11 mouse cellular contexts compared by ENCODE assay signal in genomic region chr10:40961365-40961764, GRCm38 (mm10).
DNase-seq lines count a peak whose midpoint lies in the region.
"Had no signal": no experiment of that assay in that cellular context is flagged by ENCODE, and none has a peak within 500 bp of the region (broad histone marks: within the 10 kb centered on the region; RNA-seq: fewer than 3 reads in every experiment).

No protein-coding gene starts in this region.

- intact Hi-C loops in heart, postnatal 36 days (cut with DNase I) = no loop called here

- peak; percentile 16 for DNase-seq in heart, adult 11 months
- DNase-seq in heart, postnatal 36 days = no peak
- DNase-seq in lung, postnatal 10 days = peak; percentile 29
- DNase-seq in lung, postnatal 25 days (ENCODE audit: low spot score) = no peak
- peak; percentile 9 for DNase-seq in c-Kit-positive CD71-positive TER-119-positive erythroid progenitor cells, embryonic 14.5 days (ENCODE audit: low spot score)
- peak; percentile 60 for DNase-seq in mesoderm, embryonic 11.5 days (ENCODE audit: low read depth, low spot score)
- no peak for DNase-seq in right cerebral cortex, postnatal 36 days (ENCODE audit: low spot score in 2 of 2)
- no peak for DNase-seq in urinary bladder, postnatal 36 days (ENCODE audit: low spot score in 2 of 2)
- DNase-seq: cerebellum, postnatal 10 days; gastrocnemius, postnatal 36 days; right cerebral cortex, adult 18-20 months had no signal

Comparison
In these comparisons a context has a peak if more than half of its experiments do, and no peak if none do; other contexts are left out.
1. DNase-seq: peak in heart, adult 11 months (single experiment), lung, postnatal 10 days (single experiment), c-Kit-positive CD71-positive TER-119-positive erythroid progenitor cells, embryonic 14.5 days (single experiment) and mesoderm, embryonic 11.5 days (single experiment); none in heart, postnatal 36 days (0 of 2), lung, postnatal 25 days (single experiment), right cerebral cortex, postnatal 36 days (0 of 2) and urinary bladder, postnatal 36 days (0 of 2).